Mouse (Mus musculus) lung, embryonic 16.5 days (tissue): ENCODE measurements around the gene Klra4. TPM values are rescaled to one million over a fixed set of nuclear protein-coding genes. Genes with fewer than 3 reads are reported as not detected.
"Not testable (repeated sequence)": the region's sequence is repeated elsewhere in the genome, so short reads cannot be mapped to it uniquely, and the experiment has no call there.

Experiments
- ATAC-seq: fragments of 200-750 bp; cut with Nextera tagmentation; 2 replicates; pipeline ENCODE4 v1.8.0; 2017; ENCODE audit warnings: low read depth, mild to moderate bottlenecking, moderate library complexity
- H3K27ac ChIP-seq: fragments of 300-500 bp; sonication (generic); 2 replicates; pipeline ENCODE4 v1.5.1; 2014; ENCODE audit warnings: mild to moderate bottlenecking, control low read depth, low read length
- H3K27me3 ChIP-seq: fragments of 300-500 bp; sonication (generic); 2 replicates; pipeline ENCODE4 v1.6.1; 2014; ENCODE audit warnings: low read depth, low read length, mixed read lengths; ENCODE audit not compliant: control insufficient read depth, insufficient read depth
- H3K36me3 ChIP-seq: fragments of 300-500 bp; sonication (generic); 2 replicates; pipeline ENCODE4 v1.6.1; 2014; ENCODE audit warnings: low read length; ENCODE audit not compliant: control insufficient read depth, insufficient read depth
- H3K4me1 ChIP-seq: fragments of 300-500 bp; sonication (generic); replicated peaks from 2 replicates; pipeline ENCODE4 v1.6.1; 2014; ENCODE audit warnings: low read length, mixed read lengths; ENCODE audit not compliant: control insufficient read depth, insufficient read depth
- H3K4me2 ChIP-seq: fragments of 300-500 bp; sonication (generic); 2 replicates; pipeline ENCODE4 v1.6.1; 2014; ENCODE audit warnings: low read depth, low read length, control low read depth
- H3K4me3 ChIP-seq: fragments of 300-500 bp; sonication (generic); 2 replicates; pipeline ENCODE4 v1.5.1; 2014; ENCODE audit warnings: mild to moderate bottlenecking, low read length, control low read depth
- H3K9ac ChIP-seq: fragments of 300-500 bp; sonication (generic); 2 replicates; pipeline ENCODE4 v1.6.1; 2014; ENCODE audit warnings: low read length, control low read depth
- H3K9me3 ChIP-seq: fragments of 300-500 bp; sonication (generic); 2 replicates; pipeline ENCODE4 v1.6.1; 2016; ENCODE audit warnings: low read length; ENCODE audit not compliant: control insufficient read depth
- WGBS: fragments of 180-500 bp; shearing (Covaris S2); extraction: QIAGEN DNeasy Blood & Tissue Kit; methylation state at CpG from one replicate; pipeline ENCODE4 v1.1.7; 2014; 5-methylcytosine and 5-hydroxymethylcytosine counted together
- polyA plus RNA-seq: library from polyadenylated mRNA; unstranded; fragments of >200 nt; fragmentation: Nextera tagmentation; extraction: Ambion mirVana; gene quantifications from 2 replicates; pipeline ENCODE4 v1.2.1, GENCODE M21; 2015

The Klra4 gene
- not detected in 2 replicates for polyA plus RNA-seq

- WGBS = 48% methylated on average over 1 of the region's 1 CpGs
- H3K9me3 ChIP-seq, H3K4me2 ChIP-seq, ATAC-seq, H3K36me3 ChIP-seq, H3K27ac ChIP-seq, H3K9ac ChIP-seq, H3K4me1 ChIP-seq, H3K4me3 ChIP-seq, H3K27me3 ChIP-seq: not testable (repeated sequence)
Measured at GRCm38 (mm10) chr6:130067171-130067570, at the start of gene Klra4. Klra4 (minus strand) TSS chr6:130067271.

- no peak overlapping the region for H3K9ac ChIP-seq
- no peaks in the 10 kb centered on the region for H3K36me3 ChIP-seq
- no peaks in the 10 kb centered on the region for H3K4me1 ChIP-seq
- no peak overlapping the region for H3K4me3 ChIP-seq
- 85% methylated on average over 1 of the region's 1 CpGs for WGBS
- H3K27me3 ChIP-seq = no peaks in the 10 kb centered on the region
- no peak for ATAC-seq
- H3K4me2 ChIP-seq = no peak overlapping the region
- no peak overlapping the region for H3K27ac ChIP-seq
- no peaks in the 10 kb centered on the region for H3K9me3 ChIP-seq
Measured at GRCm38 (mm10) chr6:130110485-130110884, 43.4 kb upstream of the Klra4 start.

DNA sequence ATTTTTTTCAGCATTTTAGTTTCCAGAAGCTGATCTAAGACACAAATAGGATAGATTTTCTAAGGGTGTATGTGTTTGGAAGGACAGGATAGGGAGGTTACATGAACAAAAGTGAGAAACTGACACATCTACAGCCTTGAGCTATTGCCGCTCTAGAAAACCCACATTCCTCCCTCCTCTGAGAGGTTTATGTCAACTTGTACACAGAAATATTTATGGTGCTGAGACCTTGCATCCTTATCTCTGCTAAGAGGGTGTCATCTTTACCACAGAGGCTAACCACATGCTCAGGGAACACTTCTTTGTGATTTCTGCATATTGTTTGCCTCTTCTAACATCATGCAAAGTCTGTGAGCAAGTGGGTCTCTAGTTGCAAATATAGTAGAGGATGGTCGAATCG, 35.7 kb upstream of the Klra4 start:
- not testable (repeated sequence) for H3K27ac ChIP-seq, H3K4me3 ChIP-seq, H3K9me3 ChIP-seq, H3K27me3 ChIP-seq, H3K36me3 ChIP-seq, H3K4me2 ChIP-seq, ATAC-seq, H3K4me1 ChIP-seq, H3K9ac ChIP-seq
- 77% methylated on average over 3 of the region's 3 CpGs for WGBS

GRCm38 (mm10) chr6:130092336-130092948, 25.4 kb upstream of the Klra4 start:
- ATAC-seq = no peak
- no peak overlapping the region for H3K9ac ChIP-seq
- no peak overlapping the region for H3K4me2 ChIP-seq
- no peaks in the 10 kb centered on the region for H3K4me1 ChIP-seq
- no peak overlapping the region for H3K4me3 ChIP-seq
- no peak overlapping the region for H3K27ac ChIP-seq
- H3K36me3 ChIP-seq = no peaks in the 10 kb centered on the region
- no peaks in the 10 kb centered on the region for H3K9me3 ChIP-seq
- no peaks in the 10 kb centered on the region for H3K27me3 ChIP-seq
- 69% methylated on average over 5 of the region's 5 CpGs for WGBS

GRCm38 (mm10) chr6:130065196-130065595, 1.9 kb downstream of the Klra4 start:
- no peak overlapping the region for H3K27ac ChIP-seq
- no peak for ATAC-seq

DNA sequence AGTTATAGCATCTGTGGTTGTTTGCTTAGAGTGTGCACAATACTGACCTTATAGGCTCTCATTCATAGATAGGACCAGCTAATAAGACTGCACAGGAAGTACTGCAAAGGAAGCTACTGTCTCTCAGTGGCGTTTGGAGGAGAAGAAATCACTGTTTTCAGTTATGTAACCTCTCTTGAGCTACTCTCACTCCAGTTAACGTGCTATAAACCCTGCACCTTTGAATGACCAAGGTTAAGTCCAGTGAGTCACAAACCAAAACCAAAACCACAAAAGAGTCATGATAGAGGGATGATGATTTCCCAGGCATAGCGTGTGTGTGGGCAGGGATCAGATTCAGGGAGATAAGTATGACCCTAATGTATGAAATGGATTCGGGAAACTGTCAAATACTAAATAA, 31.9 kb downstream of the Klra4 start:
- not testable (repeated sequence) for H3K4me1 ChIP-seq, H3K9ac ChIP-seq, H3K36me3 ChIP-seq, H3K4me2 ChIP-seq, H3K27ac ChIP-seq, H3K27me3 ChIP-seq, H3K9me3 ChIP-seq, ATAC-seq, H3K4me3 ChIP-seq
- WGBS = 39% methylated on average over 4 of the region's 4 CpGs

More at GRCm38 (mm10) chr6:130065196-130065595, 1.9 kb downstream of the Klra4 start:
- Histone ChIP-seq H3K4me3 (no peak overlapping the region), H3K9me3 (no peaks in the 10 kb centered on the region), H3K27me3 (no peaks in the 10 kb centered on the region), H3K4me1 (no peaks in the 10 kb centered on the region), H3K9ac (no peak overlapping the region), H3K36me3 (no peaks in the 10 kb centered on the region), H3K4me2 (no peak overlapping the region)
- WGBS = 64% methylated on average over 5 of the region's 5 CpGs

- H3K4me1 ChIP-seq, H3K9ac ChIP-seq, ATAC-seq, H3K27me3 ChIP-seq, H3K36me3 ChIP-seq, H3K4me2 ChIP-seq, H3K4me3 ChIP-seq, H3K9me3 ChIP-seq, H3K27ac ChIP-seq: not testable (repeated sequence)
Measured at GRCm38 (mm10) chr6:130031493-130032089, 35.5 kb downstream of the Klra4 start.

DNA sequence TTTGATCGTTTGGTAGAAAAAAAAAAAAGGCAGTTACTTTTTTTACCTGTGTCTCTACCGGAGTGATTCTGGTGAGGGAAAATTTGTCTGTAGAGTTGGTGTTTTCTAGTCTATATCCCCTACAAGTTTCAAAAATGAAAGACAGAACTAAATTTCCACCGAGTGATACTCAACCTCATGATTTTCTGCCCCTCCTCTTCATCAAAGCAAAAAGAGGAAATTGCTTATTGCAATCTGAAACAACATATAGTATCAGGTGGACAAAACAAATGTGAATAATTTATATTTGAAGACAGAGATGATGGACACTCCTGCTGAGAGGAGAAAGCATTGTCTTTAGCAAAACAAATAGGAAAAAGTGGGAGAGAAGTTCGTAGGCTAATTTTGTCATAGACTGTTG, 40.2 kb downstream of the Klra4 start, which contains the start of gene Klra6:
TSS of gene Klra6 (minus strand) at position 101 of the 400 bp plus-strand sequence.
- Histone ChIP-seq H3K9ac (no peak within 1 kb of the TSS), H3K36me3 (no peaks in the 10 kb centered on the region), H3K27me3 (no peaks in the 10 kb centered on the region), H3K27ac (no peak within 1 kb of the TSS), H3K9me3 (no peaks in the 10 kb centered on the region; the same call in 1 of the 2 replicates), H3K4me2 (no peak within 1 kb of the TSS), H3K4me1 (no peaks in the 10 kb centered on the region), H3K4me3 (no peak within 1 kb of the TSS)
- WGBS = 67% methylated on average over 4 of the region's 4 CpGs
- no peak for ATAC-seq
